Mouse (Mus musculus) cerebellum, postnatal 25 days (tissue): Measurements from ENCODE around the gene Gm49405.
"Not testable (repeated sequence)": the region's sequence is repeated elsewhere in the genome, so short reads cannot be mapped to it uniquely, and the experiment has no call there.

Source experiments
- DNase-seq, 2 experiments: peaks; one replicate each; pipeline ENCODE4 v3.0.0; 2021; ENCODE audit warnings: mixed read lengths in 2 of 2

The Gm49405 gene

GRCm38 (mm10) chr19:4017921-4018587 lies 17.6 kb downstream of the Gm49405 start:
- no peak for DNase-seq

DNA sequence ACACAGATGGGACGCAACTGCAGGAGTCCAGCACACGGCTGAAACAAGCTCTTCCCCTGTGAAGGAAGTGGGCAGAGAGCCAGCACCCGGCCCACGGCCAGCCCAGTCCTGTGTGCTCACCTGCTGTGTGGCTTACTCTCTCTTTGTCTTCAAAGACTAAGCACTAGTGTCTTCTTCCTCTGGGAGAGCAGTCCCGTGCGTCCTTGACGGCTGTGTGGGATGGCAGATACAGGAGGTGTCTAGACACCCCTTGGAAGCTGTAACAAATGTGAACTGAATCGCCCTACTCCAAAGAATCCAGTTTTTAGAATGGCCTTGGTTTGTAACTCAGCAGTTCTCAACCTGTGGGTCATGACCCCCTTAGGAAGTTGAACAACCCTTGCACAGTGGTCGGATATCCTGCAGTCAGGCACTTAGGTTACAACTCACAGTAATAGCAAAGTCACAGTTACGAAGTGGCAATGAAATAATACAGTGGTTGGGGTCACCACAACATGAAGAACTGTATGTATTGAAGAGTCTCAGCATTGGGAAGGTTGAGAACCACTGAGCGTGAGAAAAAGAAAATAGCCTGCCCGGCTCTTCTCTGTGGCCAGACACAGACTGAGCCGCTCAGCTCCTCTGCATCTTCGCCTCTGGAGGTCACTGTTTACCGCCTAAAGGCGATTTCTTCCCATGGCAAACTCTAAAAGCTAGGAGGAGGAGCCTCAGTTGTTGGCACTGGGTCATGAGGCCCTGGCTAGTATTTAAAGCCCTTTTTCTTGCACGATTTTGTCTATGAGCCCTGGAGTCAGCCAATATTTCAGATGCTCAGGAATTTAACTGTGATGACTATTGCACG lies 18.5 kb downstream of the Gm49405 start:
- DNase-seq, result peak; percentile 82 to 89

- no peak for DNase-seq
Measured at GRCm38 (mm10) chr19:4023185-4023584, 22.8 kb downstream of the Gm49405 start.

- no peak for DNase-seq
Measured at GRCm38 (mm10) chr19:4027576-4027975, 27.1 kb downstream of the Gm49405 start.

GRCm38 (mm10) chr19:4032668-4033067 lies 32.2 kb downstream of the Gm49405 start:
- no peak for DNase-seq

GRCm38 (mm10) chr19:4033298-4033697 lies 32.9 kb downstream of the Gm49405 start:
- no peak for DNase-seq

DNA sequence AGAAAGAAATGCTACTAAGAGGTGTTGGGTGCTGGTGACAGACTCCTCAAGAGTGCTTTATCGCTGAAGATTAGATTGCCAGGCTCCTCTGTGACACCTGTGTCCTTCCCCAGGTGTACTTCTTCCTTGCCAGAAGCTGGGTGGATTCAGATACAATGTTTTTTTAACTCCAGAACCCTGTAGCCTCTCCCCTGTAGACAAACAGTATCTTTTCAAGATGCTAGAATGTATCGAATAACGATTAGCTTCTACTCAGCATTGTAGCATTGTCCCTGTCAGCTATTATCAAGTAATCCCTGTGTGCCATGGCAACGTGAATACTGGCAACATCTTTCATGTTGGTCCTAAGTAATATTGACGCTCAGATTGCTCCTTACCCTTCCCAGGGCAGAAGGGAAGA lies 33.3 kb downstream of the Gm49405 start:
- DNase-seq, result no peak

DNA sequence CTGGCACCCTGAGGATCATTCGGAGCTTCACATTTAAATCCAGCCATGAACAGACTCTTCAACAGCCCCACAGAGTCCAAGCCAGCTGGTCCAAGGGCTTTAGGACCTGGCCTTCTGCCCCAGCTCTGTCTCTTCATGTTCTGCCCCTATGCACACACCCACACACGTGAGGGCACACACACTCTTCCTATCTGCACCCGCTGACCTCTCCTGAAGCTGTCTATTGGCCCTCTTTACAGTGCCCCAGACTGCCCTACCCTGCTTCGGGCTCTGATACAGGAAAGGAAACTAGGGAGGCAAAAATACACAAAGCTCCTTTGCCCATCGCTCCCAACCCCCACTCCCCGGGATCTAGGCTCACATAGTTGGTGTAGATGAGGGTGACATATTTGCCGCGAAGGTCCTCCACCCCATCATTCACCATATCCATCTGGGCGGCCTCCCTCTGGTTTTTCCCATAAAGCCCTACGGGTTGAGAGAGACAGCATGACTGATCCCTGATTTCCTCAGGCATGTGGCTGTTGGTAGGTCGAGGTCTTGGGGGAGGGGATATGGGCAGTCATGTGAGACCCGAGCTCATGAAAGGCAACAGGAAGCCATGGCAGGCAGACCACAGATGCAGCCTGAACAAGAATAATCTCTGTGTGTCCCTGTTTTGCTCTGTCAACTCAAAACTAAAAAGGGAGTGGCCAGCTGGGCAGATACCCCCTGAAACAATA lies 36.1 kb downstream of the Gm49405 start:
- no peak for DNase-seq

DNA sequence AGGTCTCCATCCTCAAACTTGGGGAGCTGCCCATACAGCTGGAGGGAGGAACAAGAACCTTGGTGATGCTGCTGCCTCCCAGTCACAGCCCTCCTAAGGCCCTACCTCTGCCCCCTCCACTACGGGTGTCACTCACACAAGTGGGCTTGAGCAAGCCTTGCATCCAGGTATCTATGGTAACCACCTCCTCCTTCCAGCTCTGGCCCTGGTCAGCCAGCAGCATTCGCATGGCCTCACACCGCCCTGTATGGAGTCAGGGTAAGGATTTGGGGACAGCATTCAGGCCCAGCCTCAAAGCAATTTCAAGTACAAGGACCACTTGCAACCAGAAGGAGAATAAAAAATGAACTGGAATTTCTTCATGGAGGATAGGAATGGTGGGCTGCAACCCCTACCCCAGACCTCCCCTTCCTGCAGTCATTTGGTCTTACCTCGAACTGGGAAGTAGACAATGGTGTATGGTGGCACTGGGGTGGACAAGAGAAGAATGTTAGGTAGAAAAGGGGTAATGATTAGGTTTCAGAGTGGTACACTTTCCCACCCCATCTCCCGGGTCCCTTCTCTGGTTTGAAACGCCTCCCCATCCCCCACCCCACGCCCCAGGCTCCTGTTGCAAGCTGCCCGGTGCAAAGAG lies 36.8 kb downstream of the Gm49405 start:
- DNase-seq, result not testable (repeated sequence)

- peak; percentile 80 to 86 for DNase-seq
Measured at GRCm38 (mm10) chr19:4037788-4038232, 37.4 kb downstream of the Gm49405 start, which contains the start of gene Gstp1. Gene Gstp1, minus strand, starts transcription at chr19:4037985.

- not testable (repeated sequence) for DNase-seq
Measured at GRCm38 (mm10) chr19:4040941-4041340, 40.5 kb downstream of the Gm49405 start.

- not testable (repeated sequence) for DNase-seq
Measured at GRCm38 (mm10) chr19:4041500-4041899, 41.1 kb downstream of the Gm49405 start.

- no peak for DNase-seq
Measured at GRCm38 (mm10) chr19:4042124-4042523, 41.7 kb downstream of the Gm49405 start.

- not testable (repeated sequence) for DNase-seq
Measured at GRCm38 (mm10) chr19:4044109-4044508, 43.7 kb downstream of the Gm49405 start.

DNA sequence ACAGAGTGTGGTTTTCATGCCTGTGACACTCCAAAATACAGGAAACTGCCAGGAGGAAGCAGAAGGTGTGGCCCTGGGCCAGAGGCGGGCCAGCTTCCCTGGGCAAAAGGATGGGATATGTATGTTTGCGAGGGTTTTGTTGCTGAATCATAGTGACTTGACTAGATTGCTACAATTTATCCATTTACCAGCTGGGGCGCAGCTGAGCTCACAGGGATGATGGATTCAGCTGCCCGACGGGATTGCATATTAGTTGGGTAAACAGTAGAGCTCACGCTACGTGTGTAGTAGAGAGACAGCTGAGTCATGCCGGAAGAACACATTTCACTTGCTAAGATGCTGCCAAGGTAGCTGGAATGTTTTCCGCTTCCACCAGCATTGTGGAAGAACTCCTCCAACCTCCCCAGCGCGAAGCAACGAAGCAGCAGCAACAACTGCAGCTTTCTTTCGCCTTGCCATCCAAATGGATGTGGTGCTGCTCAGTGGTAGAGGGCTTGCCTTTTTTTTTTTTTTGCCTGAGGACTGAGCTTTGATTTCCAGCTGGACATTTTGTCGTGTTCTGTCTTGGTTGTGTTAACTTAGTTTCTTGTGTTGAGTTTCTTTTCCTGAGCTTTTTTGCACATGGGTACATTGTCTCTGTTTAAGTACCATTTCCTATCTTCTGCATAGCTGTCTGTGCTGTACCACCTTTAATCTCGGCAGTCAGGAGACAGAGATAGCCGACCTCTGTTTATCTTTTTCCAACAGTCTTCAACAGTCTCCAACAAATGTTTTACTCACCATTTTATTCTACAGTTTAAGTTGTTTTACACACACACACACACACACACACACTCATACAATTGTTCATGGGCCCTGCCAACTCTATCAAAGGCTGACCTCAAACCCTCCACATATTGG lies 45.8 kb downstream of the Gm49405 start, which contains the start of gene Gstp2:
Gstp2 (minus strand) TSS at position 58 of the 900 bp plus-strand sequence.
- peak; percentile 82 to 87 for DNase-seq

- no peak for DNase-seq
Measured at GRCm38 (mm10) chr19:4046866-4047254, 46.4 kb downstream of the Gm49405 start.

DNA sequence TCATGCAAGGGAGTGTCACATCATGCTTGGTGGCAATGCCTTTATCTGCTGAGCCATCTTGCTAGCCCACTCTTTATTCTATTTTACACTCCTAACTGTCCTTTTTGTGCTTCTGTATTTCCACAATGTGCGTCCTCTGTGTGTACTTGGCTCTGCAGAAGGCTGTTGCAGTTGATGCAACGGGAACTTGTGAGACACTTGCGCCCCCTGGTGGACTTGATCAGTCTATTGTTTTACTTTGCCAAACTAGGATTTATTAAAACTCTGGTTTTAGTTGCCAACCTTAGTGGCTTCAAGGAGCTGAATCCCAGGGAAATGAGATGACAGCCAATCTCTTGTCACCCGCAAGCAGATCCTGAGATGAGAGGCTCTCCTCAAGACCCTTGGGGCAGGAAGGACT lies 47.4 kb downstream of the Gm49405 start:
- peak; percentile 81 to 92 for DNase-seq

GRCm38 (mm10) chr19:4049069-4049468 lies 48.6 kb downstream of the Gm49405 start:
- DNase-seq, result not testable (repeated sequence)

- DNase-seq, result peak in 1 of 2 experiments; percentile 41
Measured at GRCm38 (mm10) chr19:4051016-4051415, 50.6 kb downstream of the Gm49405 start.

GRCm38 (mm10) chr19:4051741-4052515 lies 51.5 kb downstream of the Gm49405 start:
- DNase-seq, result peak; percentile 70 to 85
